Mouse (Mus musculus) layer of hippocampus, postnatal 25 days (tissue): ENCODE measurements around the gene Tox2. TPM values are rescaled to one million over a fixed set of nuclear protein-coding genes. Genes with fewer than 3 reads are reported as not detected.

ENCODE experiments used
- DNase-seq, 2 experiments: peaks; one replicate each; pipeline ENCODE4 v3.0.0; 2022; ENCODE audit warnings: mixed read lengths in 2 of 2, low spot score in 1 of 2; ENCODE audit errors: extremely low spot score in 1 of 2
- total RNA-seq, 2 experiments: library from RNA; stranded (reverse); gene quantifications; 2 replicates each; pipeline ENCODE4 v1.2.3; 2021

Tox2 gene
- total RNA-seq, 2 experiments from 2014 or later = 23.5 to 24.3 TPM

DNA sequence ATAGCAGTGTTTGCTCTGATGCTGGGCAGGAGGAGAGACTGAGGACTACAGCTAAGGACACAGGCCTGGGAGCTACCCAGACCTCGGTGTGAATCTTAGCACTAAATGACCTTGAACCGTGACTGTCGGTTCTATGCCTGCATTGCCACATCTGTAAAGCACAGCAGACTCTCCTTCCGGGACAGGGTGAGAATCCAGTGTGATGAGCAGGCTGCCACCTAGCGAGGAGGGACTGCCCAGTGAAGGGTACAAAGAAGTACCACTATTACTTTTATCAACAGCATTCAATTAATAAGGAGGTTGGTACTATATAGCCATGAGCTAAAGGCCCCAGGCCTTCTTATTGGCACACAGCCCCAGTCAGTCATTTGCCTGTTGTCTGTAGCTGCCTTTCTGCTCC, 98.7 kb downstream of the Tox2 start:
- DNase-seq = no peak

DNA sequence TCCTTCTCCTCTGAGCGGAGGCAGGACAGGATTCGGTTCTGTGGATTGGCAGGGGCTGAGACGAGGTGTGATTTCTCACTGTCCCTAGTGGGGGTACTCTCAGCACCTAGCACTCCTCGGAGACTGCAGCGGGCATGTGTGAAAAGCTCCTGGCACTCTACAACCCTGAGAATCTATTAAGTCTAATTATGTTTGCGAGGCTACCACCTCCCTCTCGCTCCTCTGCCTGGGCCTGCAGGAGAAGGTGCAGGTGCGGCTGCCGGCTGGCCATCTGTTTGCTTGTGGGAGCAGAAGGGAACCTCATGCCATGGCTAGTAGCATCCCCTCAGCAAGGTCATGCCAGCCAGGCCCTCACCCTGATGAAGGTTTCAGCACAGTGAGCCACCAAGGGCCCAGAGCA, 100.1 kb downstream of the Tox2 start:
- no peak for DNase-seq

- no peak for DNase-seq
These were observed 106.5 kb downstream of the Tox2 start for GRCm38 (mm10) chr2:163309376-163309775.

GRCm38 (mm10) chr2:163310163-163310688, 107.3 kb downstream of the Tox2 start:
- DNase-seq = no peak

DNA sequence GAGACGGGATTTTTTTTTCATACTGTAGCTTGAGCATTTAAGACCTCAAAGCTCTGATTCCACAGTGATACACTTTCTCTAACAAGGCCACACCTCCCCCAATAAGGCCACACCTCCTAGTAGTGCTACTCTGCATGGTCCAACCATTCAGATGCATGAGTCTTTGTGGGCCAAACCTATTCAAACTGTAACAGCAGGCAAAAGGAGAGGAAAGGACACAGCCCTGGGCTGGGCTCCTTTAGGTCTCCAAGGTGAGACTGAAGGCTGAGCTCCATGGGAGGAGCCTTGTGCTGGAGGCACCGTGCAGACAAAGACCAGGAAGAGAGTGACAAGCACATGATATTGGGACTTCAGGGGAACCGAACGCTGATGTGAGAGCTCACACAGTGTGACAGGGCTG, 114.4 kb downstream of the Tox2 start:
- DNase-seq = no peak

GRCm38 (mm10) chr2:163318777-163319176, 115.9 kb downstream of the Tox2 start:
- no peak for DNase-seq

DNA sequence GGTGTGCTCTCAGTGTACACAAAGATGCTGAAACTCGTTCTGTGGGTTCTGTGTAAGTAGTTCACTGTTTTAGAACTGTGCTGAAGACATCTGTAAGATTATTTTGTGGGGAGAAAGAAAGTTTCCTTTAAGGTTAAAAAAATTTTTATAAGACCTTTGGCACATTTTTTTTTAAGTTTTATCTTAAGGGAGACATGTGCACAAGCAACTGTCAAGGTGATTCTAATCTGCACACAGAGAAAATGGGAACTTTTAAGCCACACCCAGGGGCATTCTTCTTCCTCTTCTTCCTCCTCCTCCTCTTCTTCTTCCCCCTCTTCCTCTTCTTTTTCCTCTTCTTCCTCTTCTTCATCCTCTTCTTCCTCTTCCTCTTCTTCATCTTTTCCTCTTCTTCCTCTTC, 120.2 kb downstream of the Tox2 start:
- no peak for DNase-seq

DNA sequence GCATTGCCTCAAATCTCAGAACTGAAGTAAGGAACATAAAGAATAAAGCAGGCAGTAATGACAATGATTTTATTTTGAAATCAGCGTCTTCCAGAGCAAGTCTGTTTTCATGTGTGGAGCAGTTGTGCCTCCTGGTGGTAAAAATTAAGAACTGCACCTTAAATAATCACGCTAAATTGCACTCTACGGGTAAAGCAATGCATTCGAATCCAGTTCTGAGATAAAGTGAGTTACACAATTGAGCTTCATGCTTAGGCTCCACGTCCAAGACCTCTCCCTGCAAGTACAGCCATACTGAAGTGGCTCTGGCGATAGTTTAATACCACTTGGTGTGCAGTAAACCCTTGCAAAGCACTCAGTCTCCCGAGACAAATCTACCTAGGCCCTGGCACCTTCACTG, 127.8 kb downstream of the Tox2 start:
- DNase-seq = no peak

DNA sequence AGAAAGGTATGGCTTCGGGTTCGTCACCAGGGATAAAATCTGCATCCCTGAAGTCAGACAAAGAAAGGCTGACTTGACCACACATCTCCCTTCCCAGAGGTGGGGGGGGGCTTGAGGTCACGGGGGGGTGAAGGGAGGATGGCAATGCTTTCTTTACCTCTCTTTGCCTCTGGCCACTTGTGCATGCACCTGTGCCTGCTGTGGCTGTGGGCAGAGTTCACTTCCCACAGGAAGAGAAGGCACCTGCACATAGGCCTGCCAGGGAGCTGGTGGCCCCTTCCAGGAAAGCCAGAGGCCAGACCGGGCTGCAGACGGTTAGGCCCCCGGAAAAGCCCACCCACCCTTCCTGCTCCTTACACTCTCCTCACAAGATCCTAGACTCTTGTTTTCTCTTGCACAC, 128.5 kb downstream of the Tox2 start:
- DNase-seq = no peak

GRCm38 (mm10) chr2:163332368-163333055, 129.6 kb downstream of the Tox2 start:
- DNase-seq = peak in 1 of 2 experiments; percentile 22

- DNase-seq = peak; percentile 30 to 74
These were observed 137.3 kb downstream of the Tox2 start for GRCm38 (mm10) chr2:163340263-163340662.

GRCm38 (mm10) chr2:163343671-163344070, 140.7 kb downstream of the Tox2 start:
- peak in 1 of 2 experiments; percentile 35 for DNase-seq

DNA sequence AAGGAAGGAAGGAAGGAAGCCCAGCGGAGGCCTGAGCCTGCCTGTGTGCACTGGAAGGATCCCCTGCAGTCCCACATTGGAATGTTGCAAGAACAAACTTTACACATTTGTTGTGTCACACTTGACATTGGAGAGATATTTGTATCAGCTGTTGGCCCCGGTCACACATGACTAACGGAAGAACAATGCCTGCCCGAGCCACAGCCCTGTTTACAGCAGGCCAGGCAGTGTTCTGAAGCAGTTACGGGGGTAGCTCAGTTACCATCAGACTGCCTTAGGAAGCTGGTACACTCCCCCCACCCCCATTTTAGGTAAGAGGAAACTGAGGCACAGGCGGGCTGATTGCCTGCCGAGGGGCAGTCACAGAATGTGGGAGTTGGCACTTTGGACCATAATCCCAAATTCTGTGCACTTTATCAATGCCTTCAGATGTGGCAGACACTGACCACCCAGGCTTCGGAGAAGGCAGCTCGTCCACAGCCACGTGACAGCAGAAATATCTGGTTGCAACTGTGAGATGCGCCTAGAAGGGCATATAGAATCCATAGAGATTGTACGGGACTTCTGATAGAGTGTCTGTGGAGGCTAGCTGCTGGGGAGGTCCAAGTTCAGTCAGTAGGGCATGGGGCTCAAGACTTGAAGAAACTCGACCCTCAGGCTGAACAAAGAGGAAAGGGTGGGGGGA, 142.2 kb downstream of the Tox2 start:
- DNase-seq = no peak

DNA sequence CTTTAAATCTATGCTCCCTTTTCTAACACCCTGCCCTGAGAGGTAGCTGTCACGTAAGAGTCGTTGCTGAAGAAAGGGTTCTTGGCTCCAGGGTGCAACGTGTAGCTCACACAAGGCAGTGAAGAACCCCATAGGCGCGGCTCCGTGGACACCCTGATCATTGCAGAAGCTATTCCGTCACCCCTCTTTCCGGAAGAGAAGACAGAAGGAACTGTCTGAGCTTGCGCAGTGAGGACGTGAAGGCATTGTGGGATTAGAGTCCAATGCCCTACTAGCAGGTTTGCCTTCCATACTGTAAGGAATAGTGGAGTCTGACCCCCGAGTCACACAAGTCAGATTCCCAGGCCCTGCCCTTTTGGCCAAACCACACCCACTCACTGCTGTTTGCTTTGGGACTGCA, 143.6 kb downstream of the Tox2 start:
- no peak for DNase-seq

DNA sequence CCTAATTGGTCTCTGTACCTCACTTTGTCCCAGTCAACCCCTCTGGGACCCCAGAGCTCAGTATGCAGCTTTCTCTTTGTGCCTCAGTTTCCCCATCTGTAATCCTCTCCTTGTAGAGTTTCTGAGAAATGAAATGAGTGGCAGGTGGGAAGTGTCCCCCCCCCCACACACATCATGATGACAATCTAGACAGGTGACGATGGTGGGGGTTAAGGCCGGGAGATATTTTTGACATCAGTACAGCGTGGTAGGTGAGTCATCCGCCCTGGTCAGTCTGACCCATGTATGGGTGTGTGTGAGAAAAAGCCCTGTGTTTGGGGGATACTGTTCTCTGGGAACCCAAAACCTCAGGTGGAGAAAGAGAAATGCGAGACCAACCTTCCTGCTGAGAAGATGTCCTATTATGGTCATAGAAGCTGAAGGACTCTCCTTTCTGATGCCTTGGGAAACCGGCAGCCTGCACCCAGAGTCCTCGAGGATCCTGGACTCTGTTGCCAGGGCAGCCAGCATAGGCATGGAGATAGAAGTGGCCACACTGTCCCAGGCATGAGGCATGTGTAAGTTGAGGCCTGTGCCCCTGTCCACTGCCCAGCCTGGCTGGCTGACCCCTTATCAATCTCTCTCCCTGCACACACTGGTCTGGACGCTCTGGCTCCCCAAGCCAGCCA, 144.7 kb downstream of the Tox2 start:
- no peak for DNase-seq

DNA sequence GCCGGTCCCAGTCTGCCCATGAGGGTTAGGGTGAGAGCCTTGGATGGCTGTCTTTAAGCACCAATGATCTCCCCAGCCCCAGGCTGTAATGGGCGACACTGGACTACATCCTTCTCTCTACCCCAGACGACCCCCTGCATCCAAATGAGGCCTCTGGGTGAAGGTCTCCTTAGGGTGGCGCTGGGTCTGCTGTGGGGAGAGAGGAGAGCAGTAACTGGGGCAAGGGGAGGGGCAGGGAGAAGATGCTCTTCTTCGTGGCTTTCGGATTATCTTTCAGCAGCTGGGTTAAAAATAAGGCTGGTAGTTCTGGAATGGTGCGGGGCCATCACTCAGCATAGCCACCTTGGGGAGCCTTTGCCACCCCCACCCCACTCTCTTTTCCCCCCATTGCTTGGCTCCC, 145.8 kb downstream of the Tox2 start:
- no peak for DNase-seq

DNA sequence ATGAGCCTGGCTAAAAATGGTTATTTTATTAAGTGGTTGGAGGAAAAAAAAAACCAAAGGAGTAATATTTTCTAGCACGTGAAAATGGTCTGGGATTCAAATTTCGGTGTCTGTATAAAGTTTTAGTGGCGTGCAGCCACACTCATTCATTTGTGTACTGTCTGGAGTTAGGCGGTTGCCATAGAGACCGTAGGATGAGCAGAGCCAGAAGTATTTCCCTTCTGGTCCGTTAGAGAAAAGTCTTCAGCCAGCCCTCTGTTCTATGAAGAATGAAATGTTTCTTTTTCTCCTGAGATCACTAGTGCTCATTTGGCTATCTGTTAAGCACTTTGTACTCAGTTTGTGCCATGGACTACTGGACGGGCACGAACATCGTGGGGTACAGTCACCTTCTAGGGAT, 146.5 kb downstream of the Tox2 start:
- DNase-seq = no peak

- no peak for DNase-seq
These were observed 147.5 kb downstream of the Tox2 start for GRCm38 (mm10) chr2:163350443-163350842.

DNA sequence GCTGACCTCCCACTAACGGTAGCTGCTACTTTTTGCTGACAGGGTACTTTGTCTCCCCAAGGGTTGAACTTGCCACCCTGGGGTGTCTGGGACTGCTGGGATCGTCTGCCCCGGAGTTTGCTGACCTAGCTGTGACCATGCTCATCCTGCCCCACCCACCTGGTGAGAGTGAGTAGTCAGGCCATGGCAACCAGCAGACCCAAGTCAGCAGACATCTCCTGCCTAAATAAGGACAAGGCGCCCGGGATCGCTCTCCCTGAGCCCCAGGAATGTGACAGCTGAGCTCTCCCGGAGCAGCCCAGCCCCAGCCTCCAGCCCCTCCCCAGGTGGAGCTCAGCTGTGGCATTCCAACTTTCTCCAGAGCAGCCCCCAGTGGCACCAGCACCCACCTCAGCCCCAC, 150.8 kb downstream of the Tox2 start:
- DNase-seq = no peak

DNA sequence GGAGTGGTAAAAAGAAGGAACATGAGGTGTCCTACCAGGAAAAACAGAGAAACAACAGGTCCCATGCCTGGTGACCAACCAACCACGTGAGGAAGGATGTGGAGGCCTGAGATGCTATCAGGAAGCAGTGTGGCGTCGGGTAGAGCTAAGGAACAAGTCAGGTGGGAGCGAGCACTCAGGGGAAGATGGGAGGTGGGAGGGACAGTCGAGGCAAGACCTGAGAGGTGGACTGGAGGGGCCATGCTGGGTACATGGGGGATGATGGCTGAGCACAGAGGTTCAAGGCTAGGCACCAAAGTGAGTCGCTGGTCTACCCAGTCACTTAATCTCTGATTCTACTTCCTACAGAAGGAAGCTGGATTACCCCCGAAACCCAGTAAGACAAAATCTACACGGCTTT, 152.7 kb downstream of the Tox2 start:
- DNase-seq = no peak

DNA sequence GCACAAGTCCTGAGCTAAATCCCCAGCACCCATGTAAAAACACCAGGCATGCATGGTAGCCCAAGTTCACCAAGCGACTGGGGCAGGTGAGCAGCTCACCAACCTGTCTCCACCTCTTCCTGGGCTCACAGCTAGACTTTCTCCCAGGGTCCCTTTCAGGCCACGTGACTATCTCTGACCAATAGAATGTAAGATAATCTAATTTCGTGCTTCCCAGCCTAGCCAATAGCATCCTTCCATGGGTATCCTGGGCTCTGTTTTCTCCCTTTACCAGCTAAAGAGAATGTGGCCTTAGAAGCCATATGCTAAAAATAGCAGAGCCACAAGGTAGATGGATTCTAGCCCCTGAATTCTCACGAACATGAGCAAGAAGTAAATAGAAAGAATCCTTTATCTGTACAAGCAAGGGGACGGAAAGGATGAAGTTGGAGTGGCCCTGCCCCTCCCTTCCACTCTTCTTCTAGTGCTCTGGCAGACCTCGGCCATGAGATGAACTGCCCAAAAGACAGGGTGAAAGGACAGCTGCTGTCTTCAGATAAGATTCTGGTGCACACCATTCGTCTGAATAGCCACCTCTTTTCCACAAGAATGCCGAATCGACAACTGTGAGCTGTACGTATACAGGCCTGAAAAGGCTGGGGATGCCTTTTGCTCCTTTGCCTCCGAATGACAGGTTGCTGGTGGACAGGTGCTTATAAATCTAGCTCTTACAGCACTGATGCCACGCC, 153.4 kb downstream of the Tox2 start:
- no peak for DNase-seq
